Mouse (Mus musculus): ENCODE data around the gene Tuba1b.
A peak's percentile ranks its signal among the peaks of the same experiment; 100 is the strongest.
"Not testable (repeated sequence)": the region's sequence is repeated elsewhere in the genome, so short reads cannot be mapped to it uniquely, and the experiment has no call there.

The Tuba1b gene

DNA sequence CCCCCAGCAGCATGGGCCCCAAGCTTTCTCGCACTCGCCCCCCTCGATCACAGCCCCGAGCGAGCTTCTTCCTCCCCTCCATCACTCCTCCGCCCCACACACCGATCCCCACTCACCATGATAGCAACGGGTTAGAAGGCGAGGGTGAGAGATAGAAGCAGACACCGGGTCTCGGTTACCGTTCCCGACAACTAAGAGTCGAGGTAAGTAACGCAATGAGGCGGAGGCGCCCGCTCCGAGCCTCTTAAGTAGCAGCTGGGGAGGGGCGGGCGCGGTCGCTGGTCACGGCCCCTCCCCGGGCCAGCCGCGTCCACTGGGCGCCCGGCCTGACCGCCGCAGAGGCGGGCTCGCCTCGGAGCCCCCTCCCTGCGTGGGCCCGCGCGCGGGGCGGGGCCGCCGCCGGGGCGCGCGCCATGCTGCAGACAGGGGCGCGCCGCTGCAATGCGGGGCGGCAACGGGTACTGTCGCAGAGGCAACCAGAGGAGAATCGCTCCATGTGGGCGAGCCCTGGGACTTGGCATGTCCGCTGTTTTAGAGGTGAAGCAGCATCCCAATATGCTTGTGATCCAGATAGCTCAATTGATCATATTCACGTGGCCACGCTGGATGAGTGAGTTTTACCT, at the start of gene Tuba1b:
Gene Tuba1b (minus strand): TSS at position 349 of the 623 bp plus-strand sequence.
- DNase-seq (ENCODE audit: low spot score) = peak; percentile 85

DNA sequence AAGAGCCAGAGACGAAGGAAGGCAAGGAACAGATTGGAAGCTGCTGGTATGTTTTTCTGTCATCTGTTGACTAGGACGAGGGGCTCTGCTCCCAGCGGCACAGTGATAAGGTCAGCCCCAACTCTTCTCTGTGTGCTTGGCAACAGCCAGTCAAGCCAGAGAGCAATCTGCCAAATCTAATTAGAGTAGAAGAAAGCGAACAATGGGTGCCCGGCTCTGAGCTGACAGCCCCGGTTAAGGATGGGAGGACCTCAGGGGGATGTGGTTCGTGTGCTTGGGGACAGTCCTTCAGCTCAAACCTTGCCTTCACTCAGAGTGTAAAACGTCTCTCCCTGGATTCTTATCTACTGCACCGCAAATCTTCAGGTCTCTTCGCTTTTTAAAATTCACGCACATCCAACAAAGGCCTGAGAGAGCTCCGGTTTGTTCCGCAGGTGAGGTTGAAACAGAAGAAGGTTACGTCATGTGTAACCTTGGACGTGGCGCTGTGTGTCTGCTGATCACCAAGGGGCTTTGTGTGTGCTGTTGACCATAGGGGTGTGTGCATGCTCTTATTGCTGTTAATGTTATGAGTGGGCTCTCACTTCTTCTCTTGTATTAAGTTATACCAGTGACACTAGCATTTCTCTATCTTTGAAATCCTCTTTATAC, 49.2 kb upstream of the Tuba1b start:
- DNase-seq (ENCODE audit: low spot score) = no peak

DNA sequence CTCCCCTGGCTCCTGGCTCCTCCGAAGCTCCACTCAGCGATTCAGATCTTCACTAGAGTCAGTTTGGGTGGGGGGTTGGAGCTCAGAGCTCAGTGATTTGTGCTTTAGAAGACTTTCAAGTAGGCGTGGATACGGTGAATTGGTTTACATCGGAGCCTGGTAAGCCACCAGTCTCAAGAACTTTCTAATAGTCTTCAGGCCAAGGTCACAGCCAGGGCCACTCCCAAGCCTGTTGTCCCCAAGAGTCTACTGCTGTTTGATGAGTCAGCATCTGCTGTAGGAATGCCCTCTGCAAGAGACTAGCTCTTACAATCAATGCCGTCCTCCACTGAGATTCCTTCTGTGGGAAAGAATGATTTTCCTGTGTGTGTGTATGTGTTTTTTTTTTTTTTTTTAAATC, 47.7 kb upstream of the Tuba1b start:
- no peak for DNase-seq (ENCODE audit: low spot score)

DNA sequence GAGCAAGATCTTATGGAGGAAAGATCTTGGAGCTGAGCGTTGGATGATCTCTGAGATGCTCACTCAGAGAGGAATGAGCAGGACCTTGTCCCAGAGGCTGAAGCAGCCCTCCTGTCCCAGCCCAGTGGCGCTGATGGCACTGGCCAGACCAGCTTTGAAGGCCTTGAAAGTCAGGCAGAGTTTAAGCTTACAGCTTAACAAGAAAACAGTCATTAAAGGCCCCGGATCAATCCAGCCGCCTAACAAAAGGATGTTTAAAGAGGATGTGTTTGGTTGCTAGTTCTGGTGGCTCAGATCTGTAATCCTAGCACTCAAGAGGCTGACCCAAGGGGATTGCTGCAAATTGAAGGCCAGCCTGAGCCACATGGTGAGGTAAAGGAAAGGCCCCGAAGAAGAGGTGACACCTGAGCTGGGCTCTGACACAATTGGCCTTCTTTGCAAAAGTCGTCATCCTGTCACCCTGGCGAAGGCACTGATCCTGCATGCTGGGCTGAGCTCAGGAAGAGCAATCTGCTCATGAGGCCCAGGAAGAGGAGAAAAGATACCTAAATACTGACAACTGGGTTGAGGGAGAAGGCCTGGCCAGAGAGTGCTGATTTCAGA, 45.7 kb upstream of the Tuba1b start:
- DNase-seq (ENCODE audit: low spot score) = no peak

DNA sequence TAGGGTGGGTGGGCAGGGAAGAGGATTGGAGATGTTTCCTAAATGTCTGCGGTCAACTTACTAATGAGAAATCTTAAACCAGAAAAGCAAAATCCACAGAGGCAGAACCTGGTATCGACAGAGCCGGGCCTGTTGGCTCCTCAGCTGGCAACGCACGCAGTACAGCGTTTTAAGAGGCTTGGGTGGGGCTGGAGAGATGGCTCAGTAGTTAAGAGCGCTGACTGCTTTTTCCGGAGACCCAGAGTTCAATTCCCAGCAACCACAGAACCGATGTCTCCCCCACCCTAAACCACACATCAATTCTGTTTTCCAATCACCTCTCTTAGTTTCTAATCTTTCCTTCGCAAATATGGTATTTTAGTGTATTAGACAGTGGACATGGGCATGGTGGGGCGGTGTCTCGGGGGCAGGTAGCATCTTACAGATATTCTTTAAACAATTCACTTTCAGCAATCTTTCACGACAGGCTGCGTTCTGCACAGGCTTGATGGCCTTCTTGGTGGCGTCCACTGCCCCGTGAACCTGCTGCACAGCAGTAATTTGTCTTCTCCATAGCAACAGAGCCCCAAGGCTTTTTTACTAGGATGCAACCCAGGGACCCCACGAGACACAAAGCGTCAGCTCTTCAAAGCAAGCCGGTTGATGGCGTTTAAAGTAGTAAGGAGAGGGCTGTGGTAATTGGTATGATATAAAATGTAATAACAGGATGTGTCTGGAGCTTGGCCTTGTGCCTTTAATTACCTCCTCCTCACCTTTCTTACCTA, 44.2 kb upstream of the Tuba1b start:
- no peak for DNase-seq (ENCODE audit: low spot score)

DNA sequence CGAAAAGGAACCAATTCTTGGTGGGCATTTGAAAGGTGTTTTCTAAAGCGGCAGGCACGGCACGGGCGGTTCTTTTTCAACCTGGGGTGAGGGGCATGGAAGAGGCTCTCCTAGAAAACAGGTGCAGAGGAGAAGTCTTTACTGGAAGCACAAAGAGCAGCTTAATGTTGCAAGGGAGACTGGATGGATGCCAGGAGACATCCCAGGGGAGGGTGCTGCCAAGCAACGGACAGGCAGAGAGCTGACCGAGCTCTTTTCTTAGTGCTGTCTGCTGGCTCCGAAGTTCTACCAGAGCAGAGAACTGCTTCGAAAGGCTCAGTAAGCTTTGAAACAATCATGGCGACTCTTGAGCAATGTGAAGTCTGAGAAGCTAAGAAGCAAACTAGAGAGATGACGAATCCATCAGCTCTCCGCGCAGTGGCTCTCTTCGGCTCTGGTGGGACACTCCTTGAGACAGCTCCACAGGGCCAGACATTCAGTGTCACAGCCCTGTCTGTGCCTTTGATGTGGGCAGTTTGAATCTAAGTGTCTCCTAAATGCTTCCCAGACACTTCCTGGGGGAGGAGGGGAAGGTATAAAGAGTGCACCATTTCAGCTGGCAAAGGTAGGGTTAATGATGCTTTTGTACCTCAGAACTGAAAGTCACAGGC, 43.5 kb upstream of the Tuba1b start:
- DNase-seq (ENCODE audit: low spot score) = no peak

DNA sequence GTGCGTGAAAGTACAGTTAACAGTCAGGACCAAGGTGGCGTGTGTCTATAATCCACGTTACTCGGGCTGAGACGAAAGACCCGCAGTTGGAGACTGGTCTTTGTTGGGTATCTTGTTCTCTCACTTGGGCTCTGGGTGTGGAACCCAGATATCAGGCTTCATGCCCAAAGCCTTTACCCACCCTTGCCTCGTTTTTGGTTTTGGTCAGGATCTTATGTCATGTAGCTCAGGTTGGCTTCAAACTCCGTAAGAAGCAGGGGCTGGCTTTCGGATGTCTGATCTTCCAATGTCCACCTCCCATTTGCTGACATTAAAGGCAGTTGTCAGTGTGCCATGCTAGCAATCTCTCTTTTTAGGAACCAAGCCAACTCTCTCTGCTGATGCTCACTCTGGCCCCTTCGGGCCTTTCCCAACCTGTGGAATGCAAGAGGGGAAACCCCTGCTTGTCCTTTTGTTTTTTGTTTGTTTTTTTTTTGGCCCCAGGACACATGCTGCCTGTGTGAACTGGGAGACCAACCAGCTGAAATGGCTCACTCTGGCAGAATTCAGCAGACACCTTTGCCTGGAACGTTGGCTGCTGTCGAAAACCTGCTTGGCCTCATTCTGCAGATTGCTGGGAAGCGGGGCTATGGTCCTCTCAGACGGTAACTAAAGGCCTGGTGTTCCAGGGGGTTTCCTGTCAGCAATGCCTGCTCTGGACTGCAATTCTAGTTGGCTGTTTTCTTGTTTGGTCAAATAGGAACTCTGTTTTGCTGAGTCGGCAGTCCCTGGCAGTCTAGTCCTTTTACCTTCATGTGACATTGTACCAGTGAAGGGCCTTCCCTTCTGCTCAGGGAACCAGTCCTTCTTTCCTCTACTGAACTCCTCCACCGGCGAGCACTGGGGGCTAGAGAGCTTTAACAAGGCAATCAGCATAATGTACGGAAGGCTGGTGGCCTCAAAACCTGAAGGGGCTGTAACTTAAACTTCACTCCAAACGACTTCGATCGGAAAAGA, 42.7 kb upstream of the Tuba1b start:
- DNase-seq (ENCODE audit: low spot score) = no peak

DNA sequence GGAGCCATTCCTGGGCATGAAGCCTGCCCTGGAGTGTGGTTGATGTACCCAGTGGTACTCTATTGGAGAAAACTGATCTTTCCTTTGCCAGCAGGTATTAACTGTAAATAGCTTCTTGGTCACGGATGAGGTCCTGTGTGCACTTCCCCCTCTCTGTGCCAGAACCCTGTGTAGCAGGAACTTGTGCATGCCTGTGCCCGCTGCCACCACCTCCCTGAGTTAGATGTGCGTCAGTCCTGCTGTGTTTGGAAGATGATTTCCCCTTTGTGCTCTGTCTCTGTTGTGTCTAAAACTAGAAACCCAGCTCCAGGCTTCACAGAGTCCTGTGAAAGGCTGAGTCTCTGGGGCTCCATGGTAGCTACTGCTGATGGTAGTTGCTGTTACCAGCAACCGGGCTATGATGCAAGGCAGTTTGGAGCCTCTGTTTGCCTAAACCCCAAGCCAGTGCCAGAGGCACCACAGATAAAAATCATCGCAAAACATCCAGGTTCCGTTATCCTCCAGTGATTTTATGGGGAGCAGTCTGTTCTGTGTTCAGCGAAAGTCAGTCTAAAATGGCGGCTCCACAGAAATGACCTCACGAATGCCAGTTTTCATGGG, 38.8 kb upstream of the Tuba1b start:
- DNase-seq (ENCODE audit: low spot score) = no peak

DNA sequence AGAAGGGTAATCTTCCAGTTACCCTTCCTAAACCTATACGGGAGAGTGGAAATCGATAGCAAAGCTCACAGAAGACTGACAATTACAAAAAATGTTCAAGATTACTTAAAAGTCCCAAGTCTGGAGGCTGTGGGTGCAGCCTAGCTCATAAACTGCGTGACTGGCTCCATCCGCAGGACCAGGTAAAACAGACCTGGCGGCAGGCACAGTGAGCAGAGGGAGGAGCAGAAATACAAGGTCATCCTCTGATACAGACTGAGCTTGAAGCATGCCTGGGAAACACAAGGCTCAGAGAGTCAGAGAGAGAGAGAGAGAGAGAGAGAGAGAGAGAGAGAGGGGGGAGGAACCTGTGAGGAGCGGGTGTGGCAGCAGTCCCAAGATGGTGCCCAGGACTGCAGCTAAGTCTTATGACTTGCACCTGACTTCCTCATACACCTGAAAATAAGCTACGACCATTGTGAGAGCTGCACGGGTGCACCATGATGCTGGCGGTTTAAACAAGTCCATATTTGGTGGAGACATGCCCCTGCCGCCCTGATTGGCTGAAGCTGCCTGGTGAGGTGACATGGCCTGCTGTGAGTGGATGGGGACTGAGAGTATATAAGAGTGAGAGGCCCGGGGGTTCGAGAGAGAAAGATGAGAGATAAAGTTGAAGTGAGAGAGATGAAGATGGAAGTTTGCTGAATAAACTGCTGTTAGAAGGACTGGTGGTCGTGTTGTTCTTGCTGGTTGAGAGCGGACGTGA, 37.4 kb upstream of the Tuba1b start:
- DNase-seq (ENCODE audit: low spot score) = not testable (repeated sequence)

DNA sequence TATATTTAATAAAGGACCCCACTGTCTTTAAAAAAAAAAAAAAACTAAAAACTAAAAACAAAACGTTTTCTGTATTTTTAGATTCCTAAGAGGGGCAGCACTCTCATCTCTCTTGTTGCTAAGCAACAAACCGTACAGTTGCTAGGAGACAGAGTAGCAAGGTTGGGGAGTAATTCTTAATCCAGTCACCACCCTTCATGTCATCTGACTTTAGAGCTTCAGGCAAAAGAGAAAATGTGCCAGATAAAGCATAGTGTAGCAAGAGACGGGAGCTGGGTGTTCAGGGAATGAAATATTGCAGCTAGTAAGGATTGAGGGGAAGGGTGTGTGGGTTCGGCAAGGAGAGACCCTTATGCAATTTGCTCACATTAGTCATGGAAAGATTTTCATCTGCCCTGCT, 36.7 kb upstream of the Tuba1b start:
- no peak for DNase-seq (ENCODE audit: low spot score)

DNA sequence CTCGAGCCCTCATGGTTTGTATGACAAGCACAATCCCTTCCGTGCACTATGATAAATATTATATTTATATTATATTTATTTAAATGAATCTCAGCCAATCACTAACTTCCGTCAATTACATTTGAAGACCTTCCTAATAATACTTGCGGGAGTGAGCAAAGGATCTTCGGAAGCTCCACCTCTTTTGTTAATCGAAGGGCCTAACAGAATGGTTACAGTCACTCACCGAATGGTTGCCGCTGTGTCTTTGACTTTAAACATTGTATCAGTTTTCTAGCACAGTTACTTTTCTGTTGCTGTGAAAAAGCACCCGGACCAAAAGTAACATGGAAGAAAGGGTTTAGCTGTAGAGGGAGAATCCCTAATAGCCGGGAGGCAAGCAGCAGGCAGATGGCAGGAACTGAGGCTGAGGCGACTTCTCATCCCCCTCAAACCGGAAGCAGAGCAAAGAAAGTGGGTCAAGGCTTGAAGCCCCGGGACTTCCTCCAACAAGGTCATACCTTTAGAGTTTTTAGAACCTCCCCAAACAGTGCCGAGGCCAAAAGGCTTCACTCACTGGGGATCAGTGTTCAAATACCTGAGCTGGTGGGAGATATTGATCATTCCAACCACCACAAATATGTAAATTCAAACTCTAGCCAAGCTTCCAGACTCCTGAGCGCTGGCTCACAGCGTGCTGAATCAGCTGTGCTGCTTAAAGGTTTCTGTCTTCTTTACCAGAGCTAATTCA, 35.2 kb upstream of the Tuba1b start:
- DNase-seq (ENCODE audit: low spot score) = no peak

DNA sequence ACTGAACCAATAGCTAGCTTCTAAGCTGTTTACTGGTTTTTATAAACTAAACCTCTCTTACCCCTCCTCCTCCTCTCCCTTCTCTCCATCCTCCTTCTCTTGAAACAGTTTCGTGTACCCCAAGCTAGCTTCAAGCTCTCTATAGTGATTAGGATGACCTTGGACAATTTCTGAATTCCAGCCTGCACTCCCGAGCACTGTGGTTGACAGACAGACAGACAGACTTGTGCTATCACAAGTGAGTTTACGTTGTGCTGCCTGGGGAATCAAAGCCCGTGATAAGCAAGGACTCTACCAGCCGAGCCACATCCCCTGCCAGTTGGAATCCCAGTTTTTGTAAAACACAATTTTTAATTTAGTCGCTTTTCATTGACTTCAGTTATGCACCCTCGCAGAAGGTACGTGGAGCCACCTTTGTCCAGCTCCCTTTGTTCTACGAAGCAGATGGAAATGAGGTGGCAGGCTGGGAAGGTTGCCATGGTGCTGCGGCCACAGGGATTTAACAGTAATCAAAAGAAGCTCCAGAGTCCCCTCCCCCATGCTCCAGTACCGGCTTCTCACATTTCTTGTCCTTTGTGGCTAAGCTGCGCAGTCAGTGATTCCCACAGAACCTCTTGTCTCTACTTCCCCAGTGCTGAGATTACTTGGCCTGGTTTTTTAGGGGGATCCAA, 34.5 kb upstream of the Tuba1b start:
- no peak for DNase-seq (ENCODE audit: low spot score)

DNA sequence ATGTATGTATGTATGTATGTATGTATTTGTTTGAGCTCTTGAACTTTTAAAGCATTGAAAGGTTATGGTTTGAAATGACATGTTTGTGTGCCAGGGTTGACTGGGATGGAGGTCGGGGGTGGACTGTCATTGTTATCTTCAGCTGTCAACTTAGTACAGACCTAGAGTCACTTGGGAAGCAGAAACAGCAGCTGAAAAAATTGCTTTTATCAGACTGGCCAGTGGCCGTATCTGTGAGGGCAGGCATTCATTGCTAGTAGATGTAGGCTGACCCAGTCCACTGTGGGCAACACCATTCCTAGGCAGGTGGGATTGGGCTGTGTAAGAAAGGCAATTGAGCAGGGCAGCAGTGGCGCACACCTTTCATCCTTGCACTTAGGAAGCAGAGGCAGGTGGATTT, 25.2 kb upstream of the Tuba1b start:
- DNase-seq (ENCODE audit: low spot score) = no peak

DNA sequence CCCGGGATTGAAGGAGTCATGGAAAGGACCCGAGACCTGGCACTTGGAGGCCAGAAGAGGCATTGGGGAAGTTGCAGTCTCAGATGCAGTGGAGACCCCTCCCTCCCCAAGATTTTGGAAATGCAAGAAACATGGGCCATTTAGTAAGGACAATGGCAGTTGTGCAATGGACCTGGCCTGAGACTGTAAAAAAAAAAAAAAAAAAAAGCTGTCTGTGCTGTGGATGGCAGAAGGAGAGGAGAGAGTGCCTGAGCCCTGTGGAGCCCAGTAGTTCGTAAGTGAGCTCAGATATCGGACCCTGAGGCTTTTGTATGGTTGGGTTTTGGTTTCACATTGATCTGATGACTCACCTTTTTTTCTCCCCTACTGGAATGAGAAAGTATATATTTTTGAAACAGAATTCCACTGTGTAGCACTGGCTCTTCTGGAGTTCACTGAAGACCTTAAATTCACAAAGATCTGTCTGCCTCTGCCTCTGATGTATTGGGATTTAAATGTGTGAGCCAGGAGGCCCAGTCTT, 24.6 kb upstream of the Tuba1b start:
- DNase-seq (ENCODE audit: low spot score) = no peak

DNA sequence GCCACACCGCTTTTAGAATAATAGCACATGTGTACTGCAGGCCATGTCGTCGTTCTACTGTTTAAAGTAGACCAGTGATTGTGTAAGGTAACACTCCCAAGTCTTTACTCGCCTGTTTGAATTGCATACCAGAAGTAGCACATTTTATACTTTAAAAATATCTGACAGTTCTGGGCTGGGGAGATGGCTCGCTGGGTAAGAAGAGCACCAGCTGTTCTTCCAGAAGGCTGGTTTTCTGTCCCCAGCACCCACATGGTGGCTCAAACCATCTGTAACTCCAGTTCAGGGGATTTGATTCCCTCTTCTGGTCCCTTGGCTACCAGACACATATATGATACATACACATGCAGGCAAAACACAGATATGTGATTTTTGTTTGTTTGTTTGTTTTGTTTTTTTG, 23.1 kb upstream of the Tuba1b start:
- no peak for DNase-seq (ENCODE audit: low spot score)

DNA sequence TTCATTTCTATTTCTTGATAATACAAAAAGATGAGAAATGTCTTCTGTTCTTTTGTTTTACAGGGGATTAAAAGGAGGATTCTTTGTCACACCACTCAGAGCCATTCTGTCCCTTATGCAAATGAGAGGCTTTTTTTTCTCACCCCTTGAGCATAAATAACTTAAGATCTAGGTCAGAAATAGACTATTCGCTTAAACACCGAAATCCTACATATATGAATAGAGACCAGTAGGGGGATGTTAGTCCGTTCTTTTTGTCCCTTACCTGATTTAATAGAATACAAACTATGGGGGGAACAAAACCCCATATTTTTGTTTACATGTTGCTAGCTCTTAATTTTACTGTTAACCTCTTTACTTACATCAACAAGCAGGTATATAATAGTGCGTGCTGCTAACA, 21.6 kb upstream of the Tuba1b start:
- no peak for DNase-seq (ENCODE audit: low spot score)

DNA sequence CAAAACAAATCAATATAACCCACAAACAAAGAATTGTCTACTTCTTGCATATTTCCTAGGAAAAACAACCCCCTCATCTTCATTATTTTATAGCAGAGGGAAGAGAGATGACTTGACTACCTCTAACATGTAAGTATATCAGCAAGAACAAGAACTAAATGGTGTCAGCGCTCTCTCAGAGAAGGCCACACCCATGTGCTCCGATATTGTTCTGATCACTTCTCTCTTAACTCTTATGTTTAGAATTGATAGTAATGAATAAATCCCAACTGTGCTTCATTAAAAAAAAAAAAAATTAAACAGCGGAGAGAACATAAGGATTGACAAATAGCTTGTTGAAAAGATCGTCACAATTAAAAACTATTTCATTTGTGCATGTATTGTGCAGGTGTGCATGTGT, 21.0 kb upstream of the Tuba1b start:
- DNase-seq (ENCODE audit: low spot score) = no peak

DNA sequence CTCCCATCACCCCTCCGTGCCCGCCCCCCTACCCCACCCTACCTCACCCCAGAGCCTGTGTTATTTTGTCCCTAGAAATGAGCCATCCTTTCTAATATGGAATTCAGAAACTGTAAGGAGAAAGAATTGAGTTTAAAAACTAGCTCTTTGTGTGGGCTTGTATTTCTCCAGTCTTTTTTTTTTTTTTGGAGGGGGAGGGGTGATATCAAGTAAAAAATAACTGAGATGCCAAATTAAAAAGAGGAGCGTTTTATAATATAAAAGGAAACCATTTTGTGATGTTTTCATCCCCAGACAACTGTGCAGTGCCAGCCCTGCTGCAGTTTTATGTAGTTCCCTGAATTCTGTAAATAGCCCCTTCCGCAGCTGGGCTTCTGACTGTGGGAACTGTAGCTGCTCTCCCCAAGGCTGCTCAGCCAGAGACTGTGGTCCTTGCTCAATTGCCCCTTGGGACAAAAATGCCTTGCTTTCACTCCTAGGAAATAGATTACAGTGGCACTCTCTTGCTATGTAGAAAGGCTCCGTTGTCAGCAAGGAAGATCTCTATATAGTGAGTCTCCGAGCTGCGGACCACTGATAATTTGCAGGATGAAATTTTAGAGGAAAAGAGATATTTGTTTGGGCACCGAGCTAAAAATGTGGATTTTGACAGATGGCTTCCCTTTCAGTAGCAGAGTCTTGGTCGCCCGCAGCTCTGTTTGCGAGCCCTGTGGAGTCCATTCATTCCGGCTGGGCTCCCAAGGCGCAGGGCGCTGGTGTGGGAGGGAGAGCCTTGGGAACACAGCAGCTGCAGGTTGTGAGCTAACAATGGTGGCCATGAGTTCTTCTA, 20.3 kb upstream of the Tuba1b start:
- no peak for DNase-seq (ENCODE audit: low spot score)
